Mouse (Mus musculus) A20 (cell line): ENCODE data around the gene Dgkh.
"Not testable (repeated sequence)": the region's sequence is repeated elsewhere in the genome, so short reads cannot be mapped to it uniquely, and the experiment has no call there.

Experiments used
- DNase-seq: peaks from one replicate; pipeline ENCODE4 v3.0.0-alpha.2; 2011; ENCODE audit warnings: low read depth, low spot score

The Dgkh gene

DNA sequence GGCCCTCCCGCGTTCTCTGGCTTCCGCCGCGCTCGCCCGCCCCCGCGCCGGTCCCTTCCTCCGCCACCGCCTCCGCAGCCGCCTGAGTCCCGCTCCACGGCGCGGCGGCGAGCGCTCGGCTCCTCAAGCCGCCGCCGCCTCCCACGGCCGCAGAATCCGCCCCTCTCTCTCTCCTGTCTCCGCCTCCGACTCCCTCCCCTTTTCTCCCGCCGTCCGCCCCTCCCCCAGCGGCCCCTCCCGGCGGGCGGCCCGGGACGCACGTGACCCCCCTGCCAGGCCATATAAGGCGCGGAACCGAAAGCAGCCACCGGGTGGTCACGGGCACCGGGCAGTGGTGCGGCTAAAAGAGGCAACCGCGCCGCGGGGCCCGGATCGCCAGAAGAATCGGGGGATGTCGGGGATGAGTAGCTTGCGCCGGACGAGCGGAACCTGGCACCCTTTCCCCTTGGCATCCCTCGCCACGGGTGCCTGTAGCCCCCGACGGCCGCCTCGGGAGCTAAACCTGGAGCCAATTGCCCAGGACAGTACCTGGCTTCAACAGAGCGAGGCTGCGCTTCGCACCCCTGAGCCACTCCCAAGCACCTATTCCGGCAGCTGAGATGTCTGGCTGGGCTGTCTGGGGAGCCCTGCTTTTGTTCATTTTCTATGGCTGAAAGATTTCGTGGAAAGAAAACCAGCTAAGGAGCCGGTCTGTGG, at the start of gene Dgkh:
Gene Dgkh, minus strand, starts transcription at position 160 of the 696 bp plus-strand sequence.
- peak; percentile 83 for DNase-seq

DNA sequence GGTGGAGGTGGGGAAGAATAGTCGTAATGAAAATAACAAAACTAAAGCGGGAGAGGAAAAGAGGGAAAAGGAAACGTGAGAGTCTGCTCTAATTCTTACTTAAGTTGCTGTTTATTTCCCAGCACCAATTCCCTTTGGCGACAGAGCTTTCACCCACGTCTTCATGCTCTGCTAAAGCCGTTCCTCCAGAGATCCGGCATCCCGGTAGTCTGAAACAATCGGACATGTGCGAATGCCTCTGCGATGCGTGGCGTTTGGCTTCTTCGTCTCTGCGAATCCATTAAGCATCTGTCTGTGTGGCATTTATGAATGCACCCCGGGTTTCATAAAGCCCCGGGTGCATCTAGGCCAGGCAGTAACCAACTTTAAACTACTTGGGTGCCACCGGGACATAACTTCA, 44.6 kb upstream of the Dgkh start:
- no peak for DNase-seq

DNA sequence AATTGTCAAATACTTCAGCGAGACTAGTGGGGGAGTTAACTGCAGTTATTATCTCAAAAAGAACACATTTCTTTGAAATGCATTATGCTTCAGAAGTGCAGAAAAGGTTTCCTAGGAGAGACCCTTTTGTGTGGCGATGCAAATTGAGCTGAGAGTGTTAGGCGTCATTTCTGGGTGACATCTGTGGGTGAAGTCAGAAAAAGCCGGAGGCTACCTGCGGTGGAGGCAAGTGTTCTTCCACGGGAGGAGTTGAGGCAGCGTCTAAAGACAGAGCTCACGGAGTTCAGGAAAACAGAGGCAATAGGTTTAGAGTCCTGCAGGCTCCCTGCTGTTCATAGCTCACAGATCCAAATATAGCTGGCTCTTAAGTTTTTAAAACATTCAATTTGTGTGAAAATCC, 44.1 kb upstream of the Dgkh start:
- no peak for DNase-seq

DNA sequence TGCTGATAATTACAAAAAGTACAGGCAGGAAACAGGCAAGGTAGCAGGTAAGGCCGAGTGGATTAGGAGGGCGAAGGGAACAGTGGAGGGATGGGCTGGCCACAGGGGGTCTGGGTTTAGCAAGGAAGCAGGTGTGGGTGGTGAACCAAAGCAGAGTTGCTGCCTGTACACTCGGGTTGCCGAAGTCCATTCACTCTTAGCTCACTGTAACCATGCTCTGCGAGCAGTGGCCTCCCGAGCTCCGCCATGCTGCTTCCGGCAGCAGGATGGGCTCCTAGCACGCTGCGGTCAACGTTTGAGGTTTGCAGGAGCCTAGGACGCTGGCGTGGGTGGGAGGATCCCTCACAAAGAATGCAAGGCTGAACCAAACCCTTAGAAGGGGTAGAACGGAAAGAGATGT, 43.1 kb upstream of the Dgkh start:
- no peak for DNase-seq

DNA sequence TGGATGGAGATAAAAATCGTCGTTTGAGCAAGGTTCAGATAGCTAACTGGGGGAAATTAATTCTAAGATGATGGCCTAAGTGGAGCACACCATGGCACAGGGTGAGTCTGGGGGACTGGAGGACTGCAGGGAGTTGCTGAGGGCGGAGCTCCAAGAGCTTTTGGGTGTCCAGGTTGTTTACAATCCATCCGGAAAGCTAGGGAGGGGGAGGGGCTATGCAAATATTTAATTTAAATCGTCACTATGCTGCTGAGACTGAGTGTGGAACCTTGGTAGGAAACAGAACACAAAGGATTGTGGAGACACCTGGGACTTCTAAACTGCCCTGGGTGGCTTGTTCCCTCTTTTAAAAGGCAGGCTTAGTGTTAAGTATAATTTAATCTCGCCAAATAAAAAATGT, 42.6 kb upstream of the Dgkh start:
- no peak for DNase-seq

DNA sequence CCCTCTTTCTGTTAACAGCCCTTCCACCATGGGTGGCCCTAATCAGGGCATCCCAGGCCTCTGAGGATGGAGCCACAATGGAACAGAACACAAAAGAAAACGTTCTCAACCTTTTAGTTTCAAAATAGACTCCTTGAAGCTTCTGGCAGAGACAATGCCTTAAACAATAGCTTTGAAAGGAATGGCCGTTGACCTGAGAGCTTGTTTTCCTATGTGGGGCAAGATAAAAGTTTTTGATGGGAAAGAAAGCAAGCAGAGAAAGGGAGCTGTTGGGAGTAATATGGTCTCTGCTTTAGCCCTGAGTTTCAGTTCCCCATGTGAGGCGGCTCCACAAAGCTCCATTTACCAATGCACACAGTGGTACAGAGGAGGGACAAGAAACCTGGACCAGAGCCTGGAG, 37.9 kb upstream of the Dgkh start:
- DNase-seq: peak; percentile 38

DNA sequence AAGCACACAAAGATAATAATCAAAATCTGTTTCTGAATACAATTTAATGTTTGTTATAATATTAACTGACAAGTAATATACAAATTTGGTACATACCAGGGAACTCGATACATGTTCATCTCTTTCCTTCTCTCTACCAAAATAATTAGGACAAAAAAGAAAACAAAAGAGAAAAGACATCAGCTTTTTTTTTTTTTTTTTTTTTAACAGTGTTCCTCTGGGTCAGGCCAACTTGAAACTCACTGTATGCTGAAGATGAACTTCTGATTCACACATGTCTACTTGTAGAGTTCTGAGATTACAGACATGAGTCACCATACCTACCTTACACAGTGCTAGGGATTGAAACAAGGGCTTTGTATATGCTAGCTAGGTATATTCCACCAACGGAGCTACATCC, 28.5 kb upstream of the Dgkh start:
- no peak for DNase-seq

DNA sequence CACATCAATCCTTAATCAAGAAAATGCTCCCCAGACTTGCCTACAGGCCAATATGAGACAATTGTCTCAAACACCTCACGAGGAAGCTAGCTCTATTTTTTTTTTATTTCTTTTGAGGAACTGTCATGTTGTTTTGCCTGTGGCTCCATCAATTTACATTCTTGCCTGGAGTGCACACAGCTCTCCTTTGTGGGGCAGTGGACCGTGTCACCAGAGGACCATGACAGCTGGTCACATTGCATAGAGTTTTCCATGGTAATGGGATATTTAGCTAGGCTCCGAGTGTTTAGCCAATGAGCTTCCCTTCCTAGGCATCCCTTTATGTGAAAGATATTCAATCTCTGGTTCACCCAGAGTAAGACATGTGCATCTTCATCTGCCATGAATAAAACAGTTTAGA, 26.9 kb upstream of the Dgkh start:
- no peak for DNase-seq

DNA sequence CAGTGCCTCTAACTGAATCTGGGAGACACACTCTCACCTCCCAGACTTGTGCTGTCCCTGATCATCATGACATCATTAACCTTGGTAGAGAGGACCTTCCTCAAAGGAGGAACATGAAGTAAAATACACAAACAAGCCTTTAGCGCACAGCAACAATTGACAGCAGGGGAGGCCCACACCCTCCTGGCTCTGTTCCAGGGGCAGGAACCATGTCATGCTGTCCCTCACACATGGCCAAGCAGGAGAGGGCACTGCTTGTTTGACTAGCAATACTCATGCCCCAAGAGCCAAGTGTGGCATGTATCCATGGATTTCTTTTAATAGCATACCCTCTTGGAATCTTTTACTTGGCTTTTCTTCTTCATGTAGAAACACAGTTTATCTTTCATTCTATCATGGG, 22.7 kb upstream of the Dgkh start:
- no peak for DNase-seq

DNA sequence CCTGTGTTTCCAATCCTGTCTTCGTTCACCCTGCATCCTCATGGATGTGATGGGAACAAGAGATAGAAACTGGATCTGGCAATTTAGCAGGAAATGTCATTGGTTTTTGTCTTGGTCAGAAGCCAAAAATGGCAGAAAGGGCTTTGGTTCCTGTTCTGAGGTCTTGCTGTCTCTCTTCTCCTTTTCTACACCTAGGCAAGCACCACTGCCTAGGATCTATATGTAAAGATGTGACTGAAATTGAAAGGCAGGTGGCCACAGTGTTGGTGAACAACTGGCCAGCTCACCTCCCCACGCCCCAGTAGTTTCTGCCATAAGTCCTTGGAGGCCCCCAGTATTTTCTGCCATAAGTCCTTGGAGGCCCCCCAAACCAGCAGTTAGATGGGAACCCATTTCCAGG, 16.1 kb upstream of the Dgkh start:
- DNase-seq: peak; percentile 17

DNA sequence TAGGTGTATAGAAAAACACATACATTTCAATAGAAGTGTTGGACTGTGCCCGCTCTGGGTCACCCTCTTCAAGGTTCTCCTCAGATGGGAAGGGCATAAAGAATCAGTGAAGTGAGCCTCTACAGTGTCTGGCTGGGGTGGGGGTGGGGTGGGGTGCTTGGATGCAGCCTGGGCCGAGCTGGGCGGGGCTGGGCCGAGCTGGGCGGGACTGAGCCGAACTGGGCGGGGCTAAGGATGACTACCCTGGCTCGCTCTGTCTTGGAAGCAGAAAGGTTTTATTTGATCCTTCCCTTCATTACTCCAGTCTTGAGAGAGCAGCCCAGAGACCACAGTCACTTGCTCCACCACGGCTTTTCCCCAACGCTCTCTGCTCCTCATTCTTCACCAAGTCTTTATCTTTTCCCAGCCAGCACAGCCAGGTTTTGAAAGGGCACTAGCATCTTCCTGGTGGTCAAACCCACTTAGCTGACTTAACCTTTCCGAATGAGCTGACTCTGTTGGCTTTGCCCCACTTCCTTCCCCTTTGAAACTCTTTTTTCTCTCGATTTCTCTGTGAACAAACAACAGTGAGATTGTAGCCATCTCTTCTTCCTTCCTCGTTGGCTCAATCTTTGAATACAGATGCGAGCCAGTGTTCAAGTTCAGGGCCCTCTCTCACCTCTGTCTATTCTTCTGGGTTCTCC, 15.5 kb upstream of the Dgkh start:
- peak; percentile 28 for DNase-seq

DNA sequence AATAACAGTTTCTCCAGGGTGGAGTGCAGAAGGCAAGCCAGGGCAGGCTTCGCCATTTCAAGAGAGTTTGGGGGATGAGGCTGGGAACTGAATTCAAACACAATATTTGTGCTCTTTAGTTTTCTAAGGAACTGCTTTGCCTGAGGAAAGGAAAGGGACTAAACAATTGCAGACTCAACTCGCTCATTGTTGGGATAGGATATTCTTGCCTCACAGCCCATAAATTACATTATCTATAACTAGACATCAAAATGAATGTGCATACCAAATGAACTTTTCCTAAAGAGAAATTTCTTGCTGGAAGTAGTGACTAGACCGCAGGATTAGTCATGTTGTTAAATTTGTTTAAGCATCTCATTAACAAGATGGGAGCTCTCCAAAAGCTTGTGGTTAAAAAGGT, 14.9 kb upstream of the Dgkh start:
- no peak for DNase-seq

DNA sequence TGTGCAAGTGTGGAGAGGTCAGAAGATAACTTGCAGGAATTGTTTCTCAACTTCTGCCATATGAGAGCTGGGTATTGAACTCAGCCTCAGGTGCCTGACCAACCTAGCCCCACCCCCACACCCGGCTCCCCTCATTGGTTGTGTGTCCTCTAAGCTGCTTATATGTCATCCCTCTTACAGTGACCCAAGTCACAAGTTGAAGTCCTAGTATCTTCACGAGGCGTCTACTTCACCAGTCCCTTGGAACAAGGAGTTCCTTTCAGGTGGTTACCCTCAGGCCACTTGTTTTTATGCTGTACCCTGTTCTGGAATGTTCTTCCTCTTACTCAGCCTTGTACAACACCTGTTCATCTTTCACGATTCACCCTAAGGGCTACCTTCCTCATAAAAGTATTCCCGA, 2.0 kb upstream of the Dgkh start:
- peak; percentile 24 for DNase-seq

DNA sequence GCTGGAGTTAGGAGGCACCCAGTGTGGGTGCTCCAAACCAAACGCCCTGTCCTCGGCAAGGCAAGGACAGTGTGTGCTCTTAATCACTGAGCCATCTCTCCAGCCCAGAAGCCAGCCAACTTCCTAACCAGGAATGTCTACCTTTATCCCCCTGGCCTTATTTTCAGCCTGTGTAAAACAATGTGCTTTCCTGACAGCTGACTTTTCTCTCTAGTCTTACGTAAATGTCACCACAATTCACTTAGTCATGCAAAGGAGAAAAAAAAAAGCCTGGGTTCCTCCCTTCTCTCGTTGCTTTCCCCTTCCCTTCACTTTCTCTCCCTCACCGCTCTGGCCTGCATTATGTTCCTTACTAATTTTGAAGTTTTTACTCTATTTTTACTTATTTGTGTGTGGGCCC, 1.6 kb upstream of the Dgkh start:
- DNase-seq: peak; percentile 5

DNA sequence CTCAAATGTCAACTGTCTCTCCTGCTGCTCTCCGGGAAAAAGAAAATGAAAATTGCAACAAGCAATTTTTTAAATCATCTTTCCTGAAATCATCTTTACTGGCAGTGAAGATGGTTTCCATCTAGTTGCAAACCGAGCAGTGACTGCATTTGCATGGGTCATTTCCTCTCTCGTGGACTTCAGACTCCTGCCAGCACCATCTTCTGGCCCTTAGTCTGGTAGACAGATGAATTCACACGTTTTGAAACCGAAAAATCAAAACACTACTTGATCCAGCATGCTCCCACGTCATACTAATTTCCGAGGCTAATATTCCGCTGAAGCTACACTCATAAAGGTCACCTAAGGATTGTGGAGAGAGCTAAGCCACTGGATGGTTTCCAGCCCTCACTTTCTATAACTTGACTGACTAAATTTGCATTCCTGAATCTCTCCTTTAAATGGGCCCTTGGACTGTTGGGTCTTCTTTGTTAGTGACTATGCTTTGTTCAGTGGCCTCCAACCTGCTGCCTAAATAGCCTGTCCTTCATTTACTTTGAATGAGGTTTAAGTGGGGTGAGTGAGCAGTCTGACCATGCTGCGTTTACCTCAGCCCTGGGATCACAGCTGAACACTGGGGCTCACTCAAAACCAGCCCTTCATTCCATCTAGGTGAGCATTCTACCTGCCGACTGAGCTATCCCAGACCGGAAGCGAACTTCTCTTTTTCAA, 945 bp upstream of the Dgkh start:
- DNase-seq: peak; percentile 34

DNA sequence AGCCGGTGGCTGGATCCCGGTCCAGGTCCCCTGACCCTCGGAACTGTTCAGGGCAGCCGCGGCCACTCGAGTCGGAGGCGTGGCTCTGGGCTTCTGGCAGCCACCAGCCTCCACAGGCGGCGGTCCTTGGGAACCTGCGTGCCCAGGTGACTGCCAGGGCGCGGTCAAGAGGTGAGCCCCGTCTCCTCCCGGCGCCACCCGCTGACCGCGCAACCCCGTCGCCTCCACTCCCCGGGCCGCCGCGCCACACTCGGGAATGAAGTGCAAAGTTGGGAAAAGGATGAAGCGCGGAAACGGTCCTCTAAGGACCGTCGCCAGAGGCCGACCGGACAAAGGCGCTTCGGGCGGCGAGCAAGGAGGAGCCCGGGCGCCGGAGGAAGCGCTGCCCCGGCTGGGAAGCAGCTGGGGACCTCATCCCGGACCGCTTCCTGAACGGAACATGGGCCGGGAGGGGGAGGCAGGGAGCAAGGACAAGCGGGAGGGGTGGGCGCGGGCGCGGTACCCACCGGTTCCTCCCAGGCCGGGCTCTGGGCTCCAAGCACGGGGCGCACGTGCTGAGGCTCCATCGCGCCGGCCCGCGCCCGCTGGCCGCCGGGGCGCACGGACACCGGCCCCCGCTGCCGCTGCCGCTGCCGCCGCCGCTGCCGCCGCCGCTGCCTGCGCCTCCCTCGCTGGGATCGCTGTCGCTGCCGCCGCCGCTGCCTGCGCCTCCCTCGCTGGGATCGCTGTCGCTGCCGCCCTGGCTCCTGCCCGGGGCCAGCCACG, 542 bp downstream of the Dgkh start:
- peak; percentile 48 for DNase-seq

DNA sequence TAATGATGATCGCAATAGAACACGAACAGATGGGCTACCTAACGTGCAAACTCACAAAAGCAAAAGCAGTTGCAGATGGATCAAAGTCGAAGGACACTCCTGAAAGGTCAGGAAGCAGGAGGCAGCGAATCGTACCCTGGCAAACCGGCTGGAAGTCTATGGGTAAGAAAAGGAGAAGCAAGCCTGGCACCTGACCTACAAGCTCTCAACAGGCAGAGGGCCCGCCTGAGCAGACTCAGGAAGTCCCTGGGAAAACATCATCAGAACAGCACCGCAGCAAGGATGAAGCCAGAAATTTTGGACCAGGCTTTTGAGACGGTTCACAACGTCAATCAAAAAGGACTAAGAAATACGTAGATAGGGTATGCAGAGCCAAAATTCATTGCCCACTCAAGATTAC, 1.3 kb downstream of the Dgkh start:
- peak; percentile 8 for DNase-seq

DNA sequence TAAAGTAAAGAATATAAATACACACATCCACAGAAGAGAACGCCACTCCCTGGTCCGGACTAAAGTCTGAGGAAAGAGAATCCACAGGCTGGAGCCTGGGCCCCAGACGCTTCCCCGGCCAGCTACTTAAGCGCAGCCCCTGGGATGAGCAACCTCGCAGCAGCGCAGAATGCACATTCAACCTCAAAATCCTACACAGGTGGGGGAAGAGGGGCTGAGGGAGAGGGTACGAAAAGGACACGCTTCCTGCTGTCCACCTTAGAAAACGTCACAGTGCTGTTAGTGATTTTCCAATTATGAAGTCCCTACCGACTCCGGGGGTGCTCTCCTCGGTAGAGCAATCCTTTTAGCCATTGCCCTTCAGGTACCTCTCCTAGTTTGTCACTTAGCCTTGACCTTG, 6.6 kb downstream of the Dgkh start:
- DNase-seq: no peak

DNA sequence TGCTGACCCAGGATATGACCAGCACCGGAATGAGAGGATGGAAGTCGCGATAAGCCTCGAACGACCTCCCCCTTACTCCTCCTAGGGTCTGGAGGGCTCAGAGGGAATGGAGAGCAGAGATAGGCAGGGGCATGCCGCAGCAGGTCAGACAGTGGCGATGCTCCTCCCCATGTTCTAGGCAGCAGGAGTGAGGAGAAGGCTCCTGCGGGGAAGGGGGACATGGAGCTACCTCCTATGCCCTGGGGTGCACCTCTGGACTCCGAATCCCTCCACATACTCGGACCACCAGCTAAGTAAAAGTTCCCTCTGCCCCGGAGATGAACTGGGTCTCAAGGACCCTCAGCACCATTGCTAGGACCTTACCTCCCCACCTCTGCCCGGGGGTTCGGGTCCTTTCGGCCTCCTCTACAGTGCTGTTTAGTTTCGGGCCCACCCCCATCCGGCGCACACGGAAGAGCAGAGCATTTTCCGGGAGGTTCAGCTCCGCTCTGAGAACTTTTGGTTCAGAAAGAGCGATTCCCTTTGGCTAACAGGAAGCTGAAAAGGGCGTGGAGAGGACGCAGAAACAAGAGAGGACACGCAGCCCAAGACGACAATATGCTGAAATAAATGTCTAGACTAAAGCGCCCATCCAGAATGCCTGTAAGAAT, 7.1 kb downstream of the Dgkh start:
- no peak for DNase-seq

DNA sequence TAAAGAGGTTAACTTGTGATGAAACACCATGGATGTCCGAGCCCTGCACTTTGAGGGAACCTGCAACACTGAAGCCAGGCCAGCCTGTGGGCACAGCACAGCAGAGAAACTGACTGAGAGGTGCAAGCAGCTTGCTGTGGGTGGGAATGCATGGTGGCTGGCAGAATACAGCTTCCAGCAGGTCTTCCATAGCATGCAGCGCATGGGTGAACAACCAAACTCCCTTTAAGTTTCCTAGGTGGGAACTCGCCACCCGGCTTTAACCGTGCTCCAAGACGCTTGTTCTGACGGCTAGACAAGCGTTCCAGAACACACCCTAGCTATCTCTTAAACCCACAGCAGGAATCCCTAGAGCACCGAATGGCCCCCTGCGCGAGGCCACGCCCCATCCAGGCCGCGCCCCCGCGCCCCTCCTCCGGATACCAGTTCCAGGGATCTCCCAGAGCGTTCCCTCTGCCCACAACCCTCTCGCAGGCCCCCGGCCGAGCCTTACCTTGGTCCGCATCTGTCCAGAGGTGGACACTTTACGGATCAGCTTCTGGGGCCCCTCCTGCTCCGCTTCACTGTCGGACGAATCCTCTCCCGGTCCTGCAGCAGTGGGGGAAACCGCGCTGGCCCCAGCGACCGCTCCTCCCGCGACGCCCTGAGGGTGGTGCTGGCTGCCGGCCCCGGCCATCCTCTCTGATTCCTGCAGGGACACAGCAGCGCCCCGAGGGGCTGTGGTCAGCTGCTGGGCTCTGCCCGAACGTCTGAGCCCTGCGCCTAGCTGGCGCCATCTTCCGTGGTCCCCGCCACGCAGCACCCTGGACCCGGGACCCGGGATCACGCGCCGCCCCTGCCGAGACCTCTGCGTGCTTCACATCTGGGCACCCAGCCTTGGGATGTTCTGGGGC, 7.9 kb downstream of the Dgkh start:
- DNase-seq: no peak

DNA sequence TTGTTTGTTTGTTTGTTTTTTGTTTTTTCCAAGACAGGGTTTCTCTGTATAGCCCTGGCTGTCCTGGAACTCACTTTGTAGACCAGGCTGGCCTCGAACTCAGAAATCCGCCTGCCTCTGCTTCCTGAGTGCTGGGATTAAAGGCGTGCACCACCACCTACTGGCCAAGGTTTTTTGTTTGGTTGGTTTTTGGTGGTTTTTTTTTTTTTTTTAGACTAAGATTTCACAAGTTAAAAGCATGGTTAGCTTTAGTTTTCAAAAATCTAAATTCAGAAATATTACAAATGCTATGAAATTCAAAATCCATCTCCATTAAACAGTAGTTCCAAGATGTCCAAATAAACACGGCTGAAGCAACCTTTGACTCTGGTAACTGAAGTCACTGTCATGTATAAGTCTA, 8.9 kb downstream of the Dgkh start:
- DNase-seq: not testable (repeated sequence)
